Mouse (Mus musculus): ENCODE measurements around the gene Fam214b.

Fam214b gene

GRCm38 (mm10) chr4:42999451-43000140 is 46.4 kb downstream of the Fam214b start:
- Histone ChIP-seq H3K4me3 (replicated peaks; ENCODE audit: low read length) (peak overlapping the region; percentile 97), H3K27me3 (ENCODE audit: insufficient read depth, low read length) (no peaks in the 10 kb centered on the region), H3K4me1 (replicated peaks; ENCODE audit: low read depth, low read length) (peaks cover 51% of the 10 kb centered on the region), H3K36me3 (ENCODE audit: insufficient read depth, low read length) (peaks cover 64% of the 10 kb centered on the region), H3K9me3 (ENCODE audit: low read length) (no peaks in the 10 kb centered on the region)
- no peak for TF ChIP-seq NANOG (IDR thresholded peaks at IDR 0.05; ENCODE audit: borderline replicate concordance, low read length)
- TF ChIP-seq POU5F1 (IDR thresholded peaks at IDR 0.05; ENCODE audit: borderline replicate concordance, low read length): no peak
- no peak for TF ChIP-seq CTCF (conservative IDR thresholded peaks at IDR 0.05; ENCODE audit: low read length)

- TF ChIP-seq CTCF (conservative IDR thresholded peaks at IDR 0.05; ENCODE audit: low read length) (no peak), POU5F1 (IDR thresholded peaks at IDR 0.05; ENCODE audit: borderline replicate concordance, low read length) (no peak), NANOG (IDR thresholded peaks at IDR 0.05; ENCODE audit: borderline replicate concordance, low read length) (no peak)
- Histone ChIP-seq H3K9me3 (ENCODE audit: low read length) (no peaks in the 10 kb centered on the region), H3K27me3 (ENCODE audit: insufficient read depth, low read length) (no peaks in the 10 kb centered on the region), H3K4me3 (replicated peaks; ENCODE audit: low read length) (peak overlapping the region; percentile 97), H3K36me3 (ENCODE audit: insufficient read depth, low read length) (peaks cover 66% of the 10 kb centered on the region), H3K4me1 (replicated peaks; ENCODE audit: low read depth, low read length) (peaks cover 37% of the 10 kb centered on the region)
These were observed 48.0 kb downstream of the Fam214b start for GRCm38 (mm10) chr4:42998022-42998421.

- Histone ChIP-seq H3K4me3 (replicated peaks; ENCODE audit: low read length) (no peak overlapping the region), H3K9me3 (ENCODE audit: low read length) (no peaks in the 10 kb centered on the region), H3K36me3 (ENCODE audit: insufficient read depth, low read length) (peaks cover 100% of the 10 kb centered on the region), H3K27me3 (ENCODE audit: insufficient read depth, low read length) (no peaks in the 10 kb centered on the region), H3K4me1 (replicated peaks; ENCODE audit: low read depth, low read length) (peaks cover 28% of the 10 kb centered on the region)
- TF ChIP-seq POU5F1 (IDR thresholded peaks at IDR 0.05; ENCODE audit: borderline replicate concordance, low read length) (no peak), CTCF (conservative IDR thresholded peaks at IDR 0.05; ENCODE audit: low read length) (peak; percentile 12; the same call in 1 of the 2 replicates), NANOG (IDR thresholded peaks at IDR 0.05; ENCODE audit: borderline replicate concordance, low read length) (no peak)
These were observed 57.7 kb downstream of the Fam214b start for GRCm38 (mm10) chr4:42988296-42988695.
